Mouse (Mus musculus): ENCODE measurements around the gene Ephb1.

- TF ChIP-seq CTCF (IDR thresholded peaks at IDR 0.05; ENCODE audit: low read depth) (no peak), EP300 (optimal IDR thresholded peaks at IDR 0.05) (no peak)
Observed at GRCm38 (mm10) chr9:101950101-101950500, 404.4 kb downstream of the Ephb1 start.
